Mouse (Mus musculus): Measurements from ENCODE around the gene Braf. TPM values are rescaled to one million over a fixed set of nuclear protein-coding genes. Genes with fewer than 3 reads are reported as not detected.

Gene Braf
- polyA plus RNA-seq, 1 experiment: 49.3 TPM

DNA sequence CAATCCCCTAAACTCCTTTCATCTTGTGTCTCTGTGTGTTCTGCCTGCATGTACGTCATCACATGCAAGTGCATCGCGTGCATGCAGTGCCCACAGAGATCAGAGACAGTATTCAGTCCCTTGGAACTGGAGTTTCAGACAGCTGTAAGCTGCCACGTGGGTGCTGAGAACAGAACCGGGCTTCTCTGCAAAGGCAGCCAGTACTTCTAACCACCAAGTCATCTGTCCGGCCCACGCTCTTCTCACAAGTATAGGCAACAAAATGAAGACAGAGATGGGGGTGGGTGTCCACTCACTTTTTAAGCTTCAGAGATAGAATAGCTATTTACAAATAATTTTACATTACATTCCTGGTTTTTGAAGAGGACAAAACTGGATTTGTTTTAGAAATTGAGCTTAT is 50.2 kb downstream of the Braf start:
- no peaks in the 10 kb centered on the region for H3K4me1 ChIP-seq (ENCODE audit: control insufficient read depth, insufficient read depth, low read length)
- TF ChIP-seq POLR2A (IDR thresholded peaks at IDR 0.05; ENCODE audit: low read depth, low read length) (no peak), CTCF (IDR thresholded peaks at IDR 0.05; ENCODE audit: borderline replicate concordance, insufficient read depth, low read length) (no peak)

DNA sequence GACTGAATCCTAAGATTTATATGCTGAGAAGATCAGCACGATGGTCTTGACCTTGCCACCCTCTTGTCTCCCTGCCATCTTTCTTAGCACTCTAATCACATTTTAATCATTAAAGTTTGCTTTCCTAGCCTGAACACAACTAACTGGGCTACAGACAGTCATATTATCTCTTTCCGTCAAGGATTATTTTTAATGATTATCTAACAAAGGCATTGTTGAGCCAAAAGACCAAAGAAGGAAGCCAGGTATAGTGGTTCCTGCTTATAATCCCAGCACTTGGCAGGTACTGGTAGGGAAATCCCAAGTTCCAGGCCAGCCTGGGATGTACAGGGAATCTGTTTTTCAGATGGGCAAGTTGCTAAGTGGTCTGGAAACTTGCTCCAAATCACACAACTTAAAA is 114.0 kb downstream of the Braf start:
- no peaks in the 10 kb centered on the region for H3K4me1 ChIP-seq (ENCODE audit: control insufficient read depth, insufficient read depth, low read length)
- H3K4me3 ChIP-seq (ENCODE audit: insufficient read depth, low read length): no peak overlapping the region
- TF ChIP-seq CTCF (IDR thresholded peaks at IDR 0.05; ENCODE audit: borderline replicate concordance, insufficient read depth, low read length): no peak
- TF ChIP-seq POLR2A (IDR thresholded peaks at IDR 0.05; ENCODE audit: low read depth, low read length): no peak
- no peak overlapping the region for H3K27ac ChIP-seq (ENCODE audit: insufficient read depth, low read length)

More for the DNA sequence above, 50.2 kb downstream of the Braf start:
- Histone ChIP-seq H3K27ac (ENCODE audit: insufficient read depth, low read length) (no peak overlapping the region), H3K4me3 (ENCODE audit: insufficient read depth, low read length) (no peak overlapping the region)

DNA sequence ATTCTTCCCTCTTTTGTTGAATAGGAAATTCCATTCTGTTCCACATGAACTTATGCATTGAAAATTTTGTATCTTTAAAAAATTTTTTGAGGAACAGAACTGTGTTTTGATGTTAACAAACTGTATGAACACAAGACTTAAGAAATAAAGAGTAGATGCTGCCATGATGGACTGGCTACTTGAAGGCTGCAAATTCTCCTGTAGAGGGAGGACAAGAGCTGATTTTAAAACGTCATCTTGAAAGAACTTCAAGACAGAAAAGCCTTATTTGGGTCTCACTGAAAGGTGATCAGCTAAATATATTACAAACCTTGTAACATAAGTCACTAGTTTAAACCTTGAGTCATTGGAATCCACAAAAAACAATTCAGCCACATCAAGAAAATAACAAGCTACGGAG is 115.1 kb downstream of the Braf start:
- TF ChIP-seq CTCF (IDR thresholded peaks at IDR 0.05; ENCODE audit: borderline replicate concordance, insufficient read depth, low read length) (no peak), POLR2A (IDR thresholded peaks at IDR 0.05; ENCODE audit: low read depth, low read length) (no peak)
- Histone ChIP-seq H3K27ac (ENCODE audit: insufficient read depth, low read length) (no peak overlapping the region), H3K4me1 (ENCODE audit: control insufficient read depth, insufficient read depth, low read length) (no peaks in the 10 kb centered on the region), H3K4me3 (ENCODE audit: insufficient read depth, low read length) (no peak overlapping the region)

DNA sequence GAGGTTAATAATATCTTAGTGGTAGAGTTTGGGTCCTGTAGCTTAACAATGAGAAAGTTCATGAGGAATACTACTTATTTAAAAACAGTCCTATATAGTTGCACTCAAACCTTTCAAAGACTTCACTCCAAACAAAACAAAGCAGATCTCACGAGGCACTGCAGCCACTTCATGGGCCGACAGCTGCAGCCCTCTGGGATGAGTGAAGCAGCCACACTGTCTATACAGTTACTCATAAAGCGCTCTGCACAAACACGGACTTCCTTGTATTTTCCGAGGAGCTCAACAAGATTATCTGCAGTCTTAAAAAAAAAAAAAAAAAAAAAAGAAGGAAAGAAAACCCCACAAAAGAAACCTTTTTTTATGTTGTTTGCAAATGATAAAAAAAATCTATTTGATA is 117.9 kb downstream of the Braf start:
- no peak for TF ChIP-seq CTCF (IDR thresholded peaks at IDR 0.05; ENCODE audit: borderline replicate concordance, insufficient read depth, low read length)
- TF ChIP-seq POLR2A (IDR thresholded peaks at IDR 0.05; ENCODE audit: low read depth, low read length): no peak
- Histone ChIP-seq H3K27ac (ENCODE audit: insufficient read depth, low read length) (no peak overlapping the region), H3K4me3 (ENCODE audit: insufficient read depth, low read length) (no peak overlapping the region)

DNA sequence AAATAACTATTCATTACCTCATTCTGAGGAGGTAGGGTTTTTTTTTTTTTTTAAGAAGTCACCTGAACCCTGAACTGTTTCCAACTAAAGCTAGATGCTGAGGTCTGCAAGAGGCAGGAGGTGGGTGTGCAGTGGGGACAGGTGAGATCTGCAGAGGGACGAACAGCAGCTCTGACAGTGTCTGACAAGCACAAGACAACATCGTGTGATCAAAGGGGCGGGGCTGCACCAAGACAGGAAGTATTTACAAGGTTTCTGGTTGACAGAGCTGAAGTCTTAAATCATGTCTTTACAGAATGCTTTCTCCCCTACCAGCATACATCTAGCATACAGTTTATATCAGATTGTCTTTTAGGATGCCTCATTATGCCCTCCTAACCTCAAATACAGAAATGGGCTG is 118.4 kb downstream of the Braf start:
- no peak overlapping the region for H3K27ac ChIP-seq (ENCODE audit: insufficient read depth, low read length)
- no peak for TF ChIP-seq POLR2A (IDR thresholded peaks at IDR 0.05; ENCODE audit: low read depth, low read length)
- TF ChIP-seq CTCF (IDR thresholded peaks at IDR 0.05; ENCODE audit: borderline replicate concordance, insufficient read depth, low read length): no peak
- H3K4me3 ChIP-seq (ENCODE audit: insufficient read depth, low read length): no peak overlapping the region
- H3K4me1 ChIP-seq (ENCODE audit: control insufficient read depth, insufficient read depth, low read length): no peaks in the 10 kb centered on the region

More for the DNA sequence above, 117.9 kb downstream of the Braf start:
- no peaks in the 10 kb centered on the region for H3K4me1 ChIP-seq (ENCODE audit: control insufficient read depth, insufficient read depth, low read length)

DNA sequence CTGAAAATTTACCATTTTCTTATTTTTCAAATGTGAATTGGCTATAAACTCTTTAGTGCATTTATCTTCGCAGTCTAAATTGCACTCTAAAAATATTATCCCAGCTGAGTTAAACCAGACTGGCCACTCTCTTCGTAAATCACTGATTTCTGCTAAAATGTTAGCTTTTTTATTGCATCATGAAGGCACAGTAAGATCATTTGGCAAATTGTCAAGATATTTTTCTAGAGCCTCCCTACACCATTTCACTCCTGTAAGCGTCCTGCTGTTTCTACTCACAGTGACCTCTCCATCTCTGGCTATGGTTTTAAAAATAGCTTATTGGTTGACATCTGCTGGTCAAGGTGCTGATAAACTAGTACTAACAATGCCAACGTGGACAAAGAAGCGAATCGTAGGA is 119.2 kb downstream of the Braf start:
- no peak overlapping the region for H3K4me3 ChIP-seq (ENCODE audit: insufficient read depth, low read length)
- H3K27ac ChIP-seq (ENCODE audit: insufficient read depth, low read length): no peak overlapping the region
- TF ChIP-seq CTCF (IDR thresholded peaks at IDR 0.05; ENCODE audit: borderline replicate concordance, insufficient read depth, low read length): no peak
- no peak for TF ChIP-seq POLR2A (IDR thresholded peaks at IDR 0.05; ENCODE audit: low read depth, low read length)
- H3K4me1 ChIP-seq (ENCODE audit: control insufficient read depth, insufficient read depth, low read length): no peaks in the 10 kb centered on the region

DNA sequence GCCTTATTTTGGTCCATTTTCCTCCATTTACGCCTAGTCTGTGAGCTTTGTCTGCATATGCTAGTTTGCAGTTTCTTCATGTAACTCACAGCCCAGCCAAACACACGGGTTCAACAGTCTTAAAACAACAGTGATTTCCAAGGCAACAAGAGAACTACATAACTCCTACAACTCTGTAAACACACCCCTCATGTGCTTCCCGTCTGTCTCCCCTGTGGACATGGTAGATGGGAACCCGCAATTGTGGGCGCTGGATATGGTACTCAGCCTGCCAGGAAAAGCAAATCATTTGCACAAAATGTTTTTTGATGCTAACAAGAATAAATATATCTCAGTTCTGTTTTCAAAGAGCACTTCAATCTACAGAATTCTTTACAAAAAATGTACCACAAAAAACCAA is 120.7 kb downstream of the Braf start:
- TF ChIP-seq POLR2A (IDR thresholded peaks at IDR 0.05; ENCODE audit: low read depth, low read length) (no peak), CTCF (IDR thresholded peaks at IDR 0.05; ENCODE audit: borderline replicate concordance, insufficient read depth, low read length) (no peak)
- Histone ChIP-seq H3K27ac (ENCODE audit: insufficient read depth, low read length) (no peak overlapping the region), H3K4me3 (ENCODE audit: insufficient read depth, low read length) (no peak overlapping the region), H3K4me1 (ENCODE audit: control insufficient read depth, insufficient read depth, low read length) (no peaks in the 10 kb centered on the region)

DNA sequence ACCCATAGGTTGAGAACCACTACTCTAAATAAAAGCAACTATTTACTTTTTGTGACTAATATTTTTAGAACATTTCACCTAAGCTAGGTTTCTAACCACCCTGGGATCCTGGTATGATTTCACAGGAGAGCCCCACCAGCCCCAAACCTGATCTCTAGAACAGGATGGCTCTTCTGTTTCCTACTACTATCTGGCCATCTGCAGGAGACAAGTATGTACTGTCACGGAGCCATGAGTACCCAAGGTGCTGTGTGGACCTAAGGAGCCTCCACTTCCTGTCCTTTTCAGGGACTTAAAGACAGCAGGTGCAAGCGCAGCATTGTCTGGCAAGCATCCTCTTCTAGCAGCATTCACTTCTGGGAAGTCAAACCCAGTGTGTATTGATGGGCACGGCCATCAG is 123.4 kb downstream of the Braf start:
- no peak overlapping the region for H3K27ac ChIP-seq (ENCODE audit: insufficient read depth, low read length)
- TF ChIP-seq POLR2A (IDR thresholded peaks at IDR 0.05; ENCODE audit: low read depth, low read length): no peak
- no peak for TF ChIP-seq CTCF (IDR thresholded peaks at IDR 0.05; ENCODE audit: borderline replicate concordance, insufficient read depth, low read length)
- no peak overlapping the region for H3K4me3 ChIP-seq (ENCODE audit: insufficient read depth, low read length)
- no peaks in the 10 kb centered on the region for H3K4me1 ChIP-seq (ENCODE audit: control insufficient read depth, insufficient read depth, low read length)

DNA sequence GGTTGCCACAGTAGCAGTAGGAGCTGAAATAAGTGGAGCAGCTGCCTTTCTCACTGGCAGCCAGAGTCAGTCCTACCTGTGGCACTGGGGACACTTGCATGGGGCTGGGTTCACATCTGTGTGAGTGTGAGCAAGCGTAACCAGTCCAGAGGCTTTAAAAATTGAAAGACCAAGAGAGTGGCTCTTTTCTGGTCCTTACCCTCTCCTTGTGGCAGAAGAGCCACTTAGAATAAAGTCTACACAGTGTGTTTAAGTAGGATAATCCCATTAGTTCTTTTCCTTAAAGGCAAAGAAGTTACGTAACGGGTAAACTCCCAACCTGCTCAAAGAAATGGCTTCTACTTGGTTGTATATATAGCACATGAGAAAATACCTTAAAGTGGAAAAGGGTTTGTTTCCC is 124.4 kb downstream of the Braf start:
- Histone ChIP-seq H3K4me3 (ENCODE audit: insufficient read depth, low read length) (no peak overlapping the region), H3K4me1 (ENCODE audit: control insufficient read depth, insufficient read depth, low read length) (no peaks in the 10 kb centered on the region), H3K27ac (ENCODE audit: insufficient read depth, low read length) (no peak overlapping the region)
- TF ChIP-seq CTCF (IDR thresholded peaks at IDR 0.05; ENCODE audit: borderline replicate concordance, insufficient read depth, low read length): no peak
- no peak for TF ChIP-seq POLR2A (IDR thresholded peaks at IDR 0.05; ENCODE audit: low read depth, low read length)

DNA sequence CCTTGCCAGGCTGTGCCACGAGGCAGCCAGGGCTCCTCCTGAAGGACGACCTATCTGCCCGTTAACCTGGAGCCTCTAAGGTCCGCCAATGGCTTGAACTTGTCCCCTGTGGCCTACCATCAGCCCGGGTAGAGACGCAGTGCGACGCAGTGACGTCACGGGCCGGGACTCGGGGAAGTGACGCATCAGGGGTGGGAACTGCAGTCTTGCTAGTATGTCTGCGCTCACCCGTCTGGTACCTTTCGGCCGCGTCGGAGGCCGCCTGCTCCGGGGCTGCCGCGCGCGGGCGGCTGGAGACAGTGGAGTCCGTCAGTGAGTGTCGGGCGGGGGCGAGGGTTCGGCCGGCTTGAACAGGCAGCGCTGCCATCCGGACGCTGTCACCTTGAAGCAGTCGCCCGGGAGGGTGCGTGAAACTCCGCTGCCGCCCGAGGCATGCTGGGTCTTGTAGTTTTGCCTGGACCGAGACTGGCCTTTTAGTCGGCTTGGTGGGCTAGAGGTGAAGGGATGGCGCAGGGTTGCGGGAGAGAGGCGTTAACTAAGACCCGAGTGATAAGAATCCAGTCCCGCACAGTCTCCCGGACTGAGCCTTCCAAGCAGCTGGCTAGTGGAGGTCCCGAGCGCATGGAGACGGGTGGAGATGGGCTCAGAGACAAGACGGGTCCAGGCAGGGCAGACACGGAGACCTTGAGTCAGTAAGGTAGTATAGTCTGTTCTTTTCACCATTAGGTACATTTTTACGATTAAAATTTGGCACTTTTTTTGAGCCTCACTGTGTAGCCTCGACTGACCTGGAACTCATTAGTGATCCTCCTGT is 132.7 kb downstream of the Braf start, which contains the start of gene Ndufb2:
Gene Ndufb2 (plus strand): TSS at position 174 of the 814 bp plus-strand sequence.
- Histone ChIP-seq H3K4me1 (ENCODE audit: control insufficient read depth, insufficient read depth, low read length) (0 out of 2 replicates have a peak, but pooled peaks cover 2% of the 10 kb centered on the region), H3K4me3 (ENCODE audit: insufficient read depth, low read length) (peak within 1 kb of the TSS; percentile 70), H3K27ac (ENCODE audit: insufficient read depth, low read length) (peak within 1 kb of the TSS; percentile 56; the same call in 1 of the 2 replicates)
- TF ChIP-seq CTCF (IDR thresholded peaks at IDR 0.05; ENCODE audit: borderline replicate concordance, insufficient read depth, low read length) (no peak), POLR2A (IDR thresholded peaks at IDR 0.05; ENCODE audit: low read depth, low read length) (peak; percentile 77)
